ENCODE assay signal across 9 mouse cellular contexts in genomic region chr9:114767507-114767906, GRCm38 (mm10). TPM values are rescaled to one million over a fixed set of nuclear protein-coding genes. Genes with fewer than 3 reads are reported as not detected.
DNase-seq lines count a peak whose midpoint lies in the region; ATAC-seq and TF ChIP-seq lines count a peak whose summit lies in the region.
"Had no signal": no experiment of that assay in that cellular context is flagged by ENCODE, and none has a peak within 500 bp of the region (broad histone marks: within the 10 kb centered on the region; RNA-seq: fewer than 3 reads in every experiment).

No protein-coding gene starts in this region.

- no peak for DNase-seq in forebrain, postnatal 0 days
- no peak for DNase-seq in lung, postnatal 0 days (ENCODE audit: low spot score)
- no peak for DNase-seq in lung, postnatal 36 days
- no peak for DNase-seq in hindbrain, postnatal 0 days (ENCODE audit: low spot score)
- no peak for DNase-seq in adrenal gland, postnatal 36 days

- no peak overlapping the region for H3K9ac ChIP-seq in forebrain, embryonic 15.5 days (replicated peaks)
- no peak overlapping the region for H3K9ac ChIP-seq in forebrain, postnatal 0 days
- H3K9ac ChIP-seq in lung, postnatal 0 days (replicated peaks; ENCODE audit: low read depth): no peak overlapping the region
- H3K9ac ChIP-seq in embryonic facial prominence, embryonic 12.5 days: no peak overlapping the region
- no peak overlapping the region for H3K9ac ChIP-seq in hindbrain, postnatal 0 days (replicated peaks; ENCODE audit: low read length)
- H3K9ac ChIP-seq: stomach, embryonic 15.5 days had no signal

- peaks cover 16% of the 10 kb centered on the region for H3K4me1 ChIP-seq in forebrain, embryonic 15.5 days
- H3K4me1 ChIP-seq in forebrain, postnatal 0 days (ENCODE audit: insufficient read depth): no peaks in the 10 kb centered on the region
- no peaks in the 10 kb centered on the region for H3K4me1 ChIP-seq in lung, postnatal 0 days (ENCODE audit: insufficient read depth, low read depth, low read length)
- peaks cover 17% of the 10 kb centered on the region for H3K4me1 ChIP-seq in embryonic facial prominence, embryonic 12.5 days
- H3K4me1 ChIP-seq in hindbrain, postnatal 0 days (ENCODE audit: insufficient read depth, low read length): no peaks in the 10 kb centered on the region
- H3K4me1 ChIP-seq: stomach, embryonic 15.5 days had no signal

- WGBS in forebrain, embryonic 15.5 days: 83% methylated on average over 2 of the region's 2 CpGs
- 84% methylated on average over 2 of the region's 2 CpGs for WGBS in forebrain, postnatal 0 days
- 69% methylated on average over 2 of the region's 2 CpGs for WGBS in lung, postnatal 0 days
- WGBS in embryonic facial prominence, embryonic 12.5 days: 37% methylated on average over 2 of the region's 2 CpGs
- WGBS in hindbrain, postnatal 0 days: 67% methylated on average over 2 of the region's 2 CpGs

- H3K36me3 ChIP-seq in forebrain, embryonic 15.5 days: no peaks in the 10 kb centered on the region
- H3K36me3 ChIP-seq in forebrain, postnatal 0 days (ENCODE audit: insufficient read depth): no peaks in the 10 kb centered on the region
- H3K36me3 ChIP-seq in lung, postnatal 0 days (ENCODE audit: insufficient read depth, low read length): no peaks in the 10 kb centered on the region
- peaks cover 14% of the 10 kb centered on the region for H3K36me3 ChIP-seq in embryonic facial prominence, embryonic 12.5 days
- no peaks in the 10 kb centered on the region for H3K36me3 ChIP-seq in hindbrain, postnatal 0 days (ENCODE audit: insufficient read depth, low read length)

- H3K4me2 ChIP-seq in forebrain, embryonic 15.5 days (replicated peaks): no peak overlapping the region
- no peak overlapping the region for H3K4me2 ChIP-seq in forebrain, postnatal 0 days (ENCODE audit: low read depth)
- H3K4me2 ChIP-seq in lung, postnatal 0 days (replicated peaks; ENCODE audit: low read depth, low read length): no peak overlapping the region
- no peak overlapping the region; the same call in 1 of the 2 replicates for H3K4me2 ChIP-seq in embryonic facial prominence, embryonic 12.5 days (replicated peaks)
- H3K4me2 ChIP-seq in hindbrain, postnatal 0 days (ENCODE audit: low read depth, low read length): no peak overlapping the region
- H3K4me2 ChIP-seq: stomach, embryonic 15.5 days had no signal

- no peak overlapping the region for H3K27ac ChIP-seq in forebrain, embryonic 15.5 days (replicated peaks)
- H3K27ac ChIP-seq in forebrain, postnatal 0 days (ENCODE audit: low read depth, low read length): no peak overlapping the region
- H3K27ac ChIP-seq in lung, postnatal 0 days (ENCODE audit: low read length): 0 out of 2 replicates have a peak overlapping the region, but pooled peaks have one; percentile 38
- H3K27ac ChIP-seq in embryonic facial prominence, embryonic 12.5 days: peak overlapping the region; percentile 77
- no peak overlapping the region for H3K27ac ChIP-seq in hindbrain, postnatal 0 days
- H3K27ac ChIP-seq: stomach, embryonic 15.5 days had no signal

- ATAC-seq in forebrain, embryonic 15.5 days (replicated peaks): peak; percentile 23
- no peak for ATAC-seq in forebrain, postnatal 0 days
- ATAC-seq in lung, postnatal 0 days: 0 out of 2 replicates have a peak, but pooled peaks have one; percentile 20
- no peak for ATAC-seq in embryonic facial prominence, embryonic 12.5 days (ENCODE audit: insufficient number of reproducible peaks, insufficient read depth, low FRiP score, low TSS enrichment)
- 0 out of 2 replicates have a peak, but pooled peaks have one; percentile 14 for ATAC-seq in hindbrain, postnatal 0 days
- no peak for ATAC-seq in megakaryocyte, adult 5-6 weeks (ENCODE audit: poor library complexity, severe bottlenecking)

- H3K9me3 ChIP-seq in forebrain, embryonic 15.5 days: no peaks in the 10 kb centered on the region
- no peaks in the 10 kb centered on the region for H3K9me3 ChIP-seq in forebrain, postnatal 0 days (ENCODE audit: low read length)
- H3K9me3 ChIP-seq in lung, postnatal 0 days (ENCODE audit: low read length): no peaks in the 10 kb centered on the region
- no peaks in the 10 kb centered on the region for H3K9me3 ChIP-seq in embryonic facial prominence, embryonic 12.5 days
- no peaks in the 10 kb centered on the region for H3K9me3 ChIP-seq in hindbrain, postnatal 0 days (ENCODE audit: low read length)
- H3K9me3 ChIP-seq: stomach, embryonic 15.5 days had no signal

- no peaks in the 10 kb centered on the region for H3K27me3 ChIP-seq in forebrain, embryonic 15.5 days
- no peaks in the 10 kb centered on the region for H3K27me3 ChIP-seq in forebrain, postnatal 0 days (ENCODE audit: insufficient read depth, low read length)
- no peaks in the 10 kb centered on the region for H3K27me3 ChIP-seq in lung, postnatal 0 days (replicated peaks; ENCODE audit: insufficient read depth, low read length)
- H3K27me3 ChIP-seq in embryonic facial prominence, embryonic 12.5 days: no peaks in the 10 kb centered on the region
- H3K27me3 ChIP-seq in hindbrain, postnatal 0 days (ENCODE audit: insufficient read depth, low read length): no peaks in the 10 kb centered on the region
- H3K27me3 ChIP-seq: stomach, embryonic 15.5 days had no signal

- TF ChIP-seq CTCF in forebrain, postnatal 0 days (IDR thresholded peaks at IDR 0.05; ENCODE audit: low read depth): no peak
- TF ChIP-seq CTCF in lung, postnatal 0 days (IDR thresholded peaks at IDR 0.05): no peak
- TF ChIP-seq CTCF in hindbrain, postnatal 0 days (IDR thresholded peaks at IDR 0.05; ENCODE audit: low read depth): no peak

- TF ChIP-seq EP300 in lung, postnatal 0 days (IDR thresholded peaks at IDR 0.05): no peak

- no peak overlapping the region for H3K4me3 ChIP-seq in forebrain, embryonic 15.5 days
- no peak overlapping the region for H3K4me3 ChIP-seq in forebrain, postnatal 0 days (ENCODE audit: low read depth, low read length)
- no peak overlapping the region for H3K4me3 ChIP-seq in lung, postnatal 0 days (ENCODE audit: low read depth, low read length)
- H3K4me3 ChIP-seq in embryonic facial prominence, embryonic 12.5 days: no peak overlapping the region
- no peak overlapping the region for H3K4me3 ChIP-seq in hindbrain, postnatal 0 days (ENCODE audit: low read length)
- H3K4me3 ChIP-seq: stomach, embryonic 15.5 days had no signal

RNA-seq across cellular contexts. Expression of gene Cmtm7, which starts 14.1 kb away (rescaled TPM):
- 15.2 and 18.1 TPM in 2 replicates for polyA plus RNA-seq in forebrain, embryonic 15.5 days (2015; fragmentation: Nextera tagmentation; extraction: Ambion mirVana)
- total RNA-seq in forebrain, postnatal 0 days (2014; rRNA removed): 4.9 and 6.0 TPM in 2 replicates
- polyA plus RNA-seq in forebrain, postnatal 0 days (2015; fragmentation: Nextera tagmentation; extraction: Ambion mirVana): 9.5 and 11.6 TPM in 2 replicates
- polyA plus RNA-seq in lung, postnatal 0 days (2015; fragmentation: Nextera tagmentation; extraction: Ambion mirVana): 65.0 and 74.8 TPM in 2 replicates
- polyA plus RNA-seq in embryonic facial prominence, embryonic 12.5 days (2016; fragmentation: Nextera tagmentation; extraction: Ambion mirVana): 79.6 and 82.0 TPM in 2 replicates
- total RNA-seq in hindbrain, postnatal 0 days (2014; rRNA removed): 14.3 and 21.1 TPM in 2 replicates
- 10.2 and 11.8 TPM in 2 replicates for polyA plus RNA-seq in hindbrain, postnatal 0 days (2015; fragmentation: Nextera tagmentation; extraction: Ambion mirVana)
- total RNA-seq in adrenal gland, postnatal 36 days (2021): 10 to 100 TPM; 29.2 to 39.2 TPM
- 189 and 201 TPM in 2 replicates for total RNA-seq in megakaryocyte, adult 5-6 weeks (2015)
- total RNA-seq in megakaryocyte, adult 5-6 weeks (2017): 259 and 283 TPM in 2 replicates

RNA-seq across cellular contexts. Expression of gene Cmtm6, which starts 36.6 kb away (rescaled TPM):
- 24.7 and 26.5 TPM in 2 replicates for polyA plus RNA-seq in forebrain, embryonic 15.5 days (2015; fragmentation: Nextera tagmentation; extraction: Ambion mirVana)
- total RNA-seq in forebrain, postnatal 0 days (2014; rRNA removed): 16.3 and 17.1 TPM in 2 replicates
- polyA plus RNA-seq in forebrain, postnatal 0 days (2015; fragmentation: Nextera tagmentation; extraction: Ambion mirVana): 19.5 and 22.7 TPM in 2 replicates
- 85.5 and 88.8 TPM in 2 replicates for polyA plus RNA-seq in lung, postnatal 0 days (2015; fragmentation: Nextera tagmentation; extraction: Ambion mirVana)
- polyA plus RNA-seq in embryonic facial prominence, embryonic 12.5 days (2016; fragmentation: Nextera tagmentation; extraction: Ambion mirVana): 29.1 and 31.8 TPM in 2 replicates
- 15.2 and 17.9 TPM in 2 replicates for total RNA-seq in hindbrain, postnatal 0 days (2014; rRNA removed)
- polyA plus RNA-seq in hindbrain, postnatal 0 days (2015; fragmentation: Nextera tagmentation; extraction: Ambion mirVana): 23.9 and 24.8 TPM in 2 replicates
- total RNA-seq in adrenal gland, postnatal 36 days (2021): 100 to 1,000 TPM in 1 of 2 experiments, 10 to 100 TPM in 1; 71.3 to 102 TPM
- 79.5 and 98.1 TPM in 2 replicates for total RNA-seq in megakaryocyte, adult 5-6 weeks (2015)
- 120 and 124 TPM in 2 replicates for total RNA-seq in megakaryocyte, adult 5-6 weeks (2017)

Comparison
In these comparisons a context has a peak if more than half of its experiments do, and no peak if none do; other contexts are left out.
1. ATAC-seq: peak in forebrain, embryonic 15.5 days (single experiment), lung, postnatal 0 days (single experiment) and hindbrain, postnatal 0 days (single experiment); none in forebrain, postnatal 0 days (single experiment), embryonic facial prominence, embryonic 12.5 days (single experiment) and megakaryocyte, adult 5-6 weeks (single experiment).
2. H3K27ac ChIP-seq: peak in lung, postnatal 0 days (single experiment) and embryonic facial prominence, embryonic 12.5 days (single experiment); none in forebrain, embryonic 15.5 days (single experiment), forebrain, postnatal 0 days (single experiment) and hindbrain, postnatal 0 days (single experiment).